Mouse (Mus musculus) liver, embryonic 14.5 days (tissue): ENCODE measurements at regions not wholly inside any gene's neighbourhood (a gene's known extent, or its start where the extent isn't known, plus 50 kb on each side); places are given as distances from the start of the nearest gene placed in this dataset.

ENCODE experiments used
- ATAC-seq: fragments of 200-750 bp; cut with Nextera tagmentation; 2 replicates; pipeline ENCODE4 v1.8.0; 2017; ENCODE audit warnings: moderate number of reproducible peaks, mild to moderate bottlenecking, moderate library complexity; ENCODE audit not compliant: insufficient read depth
- DNase-seq, 3 experiments: peaks; one replicate each; pipeline ENCODE4 v3.0.0-alpha.2; 2012 to 2013; ENCODE audit warnings: low read depth in 3 of 3, low spot score in 3 of 3
- H3K27ac ChIP-seq: fragments of 300-500 bp; sonication (generic); 2 replicates; pipeline ENCODE4 v1.5.1; 2014; ENCODE audit warnings: moderate library complexity, mild to moderate bottlenecking, control low read depth, inconsistent platforms
- H3K27me3 ChIP-seq: fragments of 300-500 bp; sonication (generic); 2 replicates; pipeline ENCODE4 v1.6.1; 2014; ENCODE audit warnings: mild to moderate bottlenecking, low read length, moderate library complexity; ENCODE audit not compliant: control insufficient read depth, insufficient read depth
- H3K36me3 ChIP-seq: fragments of 300-500 bp; sonication (generic); replicated peaks from 2 replicates; pipeline ENCODE4 v1.6.1; 2014; ENCODE audit warnings: low read depth; ENCODE audit not compliant: control insufficient read depth, insufficient read depth
- H3K4me1 ChIP-seq, 2 experiments: fragments of 200-500 bp in 1 of 2; fragments of 300-500 bp in 1 of 2; sonication (generic) in 1 of 2; replicated peaks; 2 replicates each; pipeline ENCODE4 v1.6.1; 2012 to 2014; ENCODE audit warnings: antibody characterized with exemption in 1 of 2, inconsistent platforms in 1 of 2, low read length in 1 of 2; ENCODE audit not compliant: control insufficient read depth in 2 of 2, insufficient read depth in 2 of 2
- H3K4me2 ChIP-seq: fragments of 300-500 bp; sonication (generic); 2 replicates; pipeline ENCODE4 v1.6.1; 2014; ENCODE audit warnings: low read depth, mild to moderate bottlenecking, control low read depth, moderate library complexity
- H3K4me3 ChIP-seq, 2 experiments: fragments of 200-500 bp in 1 of 2; fragments of 300-500 bp in 1 of 2; sonication (generic) in 1 of 2; 2 replicates each; pipeline ENCODE4 v1.5.1; 2012 to 2014; ENCODE audit warnings: low read depth in 2 of 2, low read length in 2 of 2, mild to moderate bottlenecking in 2 of 2, control low read depth in 1 of 2, inconsistent platforms in 1 of 2, moderate library complexity in 1 of 2; ENCODE audit not compliant: insufficient read depth in 1 of 2
- H3K9ac ChIP-seq: fragments of 300-500 bp; sonication (generic); replicated peaks from 2 replicates; pipeline ENCODE4 v1.6.1; 2014; ENCODE audit warnings: mild to moderate bottlenecking, control low read depth, moderate library complexity
- H3K9me3 ChIP-seq: fragments of 300-500 bp; sonication (generic); 2 replicates; pipeline ENCODE4 v1.6.1; 2016; ENCODE audit warnings: low read length, mixed read lengths; ENCODE audit not compliant: control insufficient read depth
- CTCF ChIP-seq: IDR thresholded peaks from 2 replicates; pipeline ENCODE4 v1.5.1; 2016; ENCODE audit warnings: antibody characterized with exemption, low read depth, control low read depth
- EP300 ChIP-seq: IDR thresholded peaks from 2 replicates; pipeline ENCODE4 v1.6.1; 2016; ENCODE audit warnings: antibody characterized with exemption, low read depth
- WGBS: fragments of 180-500 bp; shearing (Covaris S2); extraction: QIAGEN DNeasy Blood & Tissue Kit; methylation state at CpG from one replicate; pipeline ENCODE4 v1.1.7; 2014; ENCODE audit not compliant: insufficient replicate concordance; 5-methylcytosine and 5-hydroxymethylcytosine counted together

GRCm38 (mm10) chr12:57922031-57922430, 289.5 kb upstream of the Sstr1 start:
- Histone ChIP-seq H3K9ac (no peak overlapping the region), H3K27ac (no peak overlapping the region), H3K4me3 (no peak overlapping the region), H3K27me3 (no peaks in the 10 kb centered on the region), H3K36me3 (no peaks in the 10 kb centered on the region), H3K4me1 (no peaks in the 10 kb centered on the region), H3K4me2 (no peak overlapping the region), H3K9me3 (no peaks in the 10 kb centered on the region)
- ATAC-seq (no peak), DNase-seq (no peak)
- WGBS: 59% methylated on average over 1 of the region's 1 CpGs
- TF ChIP-seq EP300 (no peak), CTCF (no peak)

GRCm38 (mm10) chr12:57924422-57924821, 287.1 kb upstream of the Sstr1 start:
- no peak overlapping the region for H3K27ac ChIP-seq
- no peaks in the 10 kb centered on the region for H3K36me3 ChIP-seq
- H3K4me1 ChIP-seq: no peaks in the 10 kb centered on the region
- DNase-seq (no peak), ATAC-seq (no peak)
- no peak overlapping the region for H3K4me3 ChIP-seq
- H3K9ac ChIP-seq: no peak overlapping the region
- TF ChIP-seq EP300: no peak
- no peak overlapping the region for H3K4me2 ChIP-seq
- WGBS: 53% methylated on average over 2 of the region's 2 CpGs
- no peaks in the 10 kb centered on the region for H3K9me3 ChIP-seq
- no peaks in the 10 kb centered on the region for H3K27me3 ChIP-seq

DNA sequence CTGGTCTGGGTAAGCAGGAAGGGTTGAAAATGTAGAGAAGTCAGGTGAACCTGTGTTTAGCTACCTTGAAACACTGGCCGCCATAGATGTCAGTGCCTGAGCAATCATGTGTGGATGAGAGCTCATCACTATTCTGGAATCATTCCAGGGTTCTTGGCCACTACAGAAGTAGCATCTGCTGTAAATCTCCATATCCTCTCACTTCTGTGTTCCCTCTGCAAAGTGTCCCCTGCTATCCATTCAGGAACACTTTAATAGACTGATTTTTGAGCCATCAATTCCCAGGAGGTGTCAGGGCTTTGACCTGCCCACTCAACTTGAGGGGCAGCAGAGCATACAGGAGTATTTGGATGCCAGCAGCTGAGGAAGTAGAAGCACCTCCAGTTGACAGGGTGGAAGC, 284.7 kb upstream of the Sstr1 start:
- ATAC-seq: no peak
- no peaks in the 10 kb centered on the region for H3K36me3 ChIP-seq
- TF ChIP-seq EP300 (no peak), CTCF (no peak)

DNA sequence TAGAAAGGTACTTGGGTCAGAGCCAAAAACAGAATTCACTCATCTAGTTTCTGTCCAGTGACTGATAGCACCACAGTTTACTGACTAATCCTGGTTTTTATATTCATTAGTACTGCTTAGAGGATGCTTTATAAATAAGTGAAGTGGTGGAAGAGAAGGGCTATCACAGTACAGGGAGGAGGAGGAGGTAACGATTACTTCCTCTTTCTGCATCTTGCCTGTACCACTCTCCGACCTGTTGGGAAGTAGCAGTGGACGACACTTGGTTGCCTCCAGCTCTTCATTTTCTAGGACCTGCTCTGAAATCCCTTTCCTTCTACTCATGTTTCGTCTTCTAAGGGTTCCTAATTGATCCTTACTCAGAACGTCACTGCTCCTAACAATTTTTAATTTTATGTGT, 283.5 kb upstream of the Sstr1 start:
- Histone ChIP-seq H3K9ac (no peak overlapping the region), H3K27me3 (no peaks in the 10 kb centered on the region), H3K4me2 (no peak overlapping the region), H3K4me3 (no peak overlapping the region), H3K27ac (no peak overlapping the region), H3K9me3 (no peaks in the 10 kb centered on the region), H3K4me1 (no peaks in the 10 kb centered on the region), H3K36me3 (no peaks in the 10 kb centered on the region)
- WGBS: 47% methylated on average over 5 of the region's 5 CpGs
- ATAC-seq: no peak
- no peak for TF ChIP-seq EP300
- TF ChIP-seq CTCF: no peak
- no peak for DNase-seq

More for the DNA sequence above, 284.7 kb upstream of the Sstr1 start:
- H3K27me3 ChIP-seq: no peaks in the 10 kb centered on the region
- no peak overlapping the region for H3K4me2 ChIP-seq
- 73% methylated on average over 1 of the region's 1 CpGs for WGBS
- no peaks in the 10 kb centered on the region for H3K4me1 ChIP-seq
- no peak overlapping the region for H3K9ac ChIP-seq
- H3K9me3 ChIP-seq: no peaks in the 10 kb centered on the region
- H3K27ac ChIP-seq: no peak overlapping the region
- DNase-seq: no peak
- no peak overlapping the region for H3K4me3 ChIP-seq

DNA sequence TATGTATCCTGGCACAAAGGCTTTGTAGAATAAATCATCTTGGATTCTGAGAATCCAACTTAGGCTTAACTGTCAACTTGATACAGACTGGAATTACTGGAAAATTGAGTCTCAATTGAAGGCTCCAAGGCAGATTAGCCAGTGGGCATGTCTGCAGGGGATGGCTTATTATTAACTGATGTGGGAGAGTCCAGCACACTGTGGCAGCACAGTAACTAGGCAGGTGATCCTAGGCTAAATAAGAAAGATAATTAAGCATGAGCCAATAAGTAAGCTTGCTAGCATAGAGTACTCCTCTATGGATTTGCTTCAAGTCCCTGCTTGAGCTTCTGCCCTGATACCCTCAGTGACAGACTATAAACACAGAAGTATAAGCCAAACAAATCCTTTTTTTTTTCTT, 279.7 kb upstream of the Sstr1 start:
- no peak overlapping the region for H3K9ac ChIP-seq
- DNase-seq (no peak), ATAC-seq (no peak)
- H3K4me1 ChIP-seq: no peaks in the 10 kb centered on the region
- no peak overlapping the region for H3K4me2 ChIP-seq
- no peak overlapping the region for H3K27ac ChIP-seq
- no peaks in the 10 kb centered on the region for H3K36me3 ChIP-seq
- H3K4me3 ChIP-seq: no peak overlapping the region
- no peaks in the 10 kb centered on the region for H3K27me3 ChIP-seq
- no peak for TF ChIP-seq CTCF
- no peak for TF ChIP-seq EP300
- H3K9me3 ChIP-seq: no peaks in the 10 kb centered on the region

- Histone ChIP-seq H3K36me3 (no peaks in the 10 kb centered on the region), H3K27ac (no peak overlapping the region), H3K4me2 (no peak overlapping the region), H3K27me3 (no peaks in the 10 kb centered on the region), H3K9me3 (no peaks in the 10 kb centered on the region), H3K9ac (no peak overlapping the region), H3K4me3 (no peak overlapping the region), H3K4me1 (no peaks in the 10 kb centered on the region)
- ATAC-seq (no peak), DNase-seq (no peak)
- no peak for TF ChIP-seq EP300
- 55% methylated on average over 5 of the region's 5 CpGs for WGBS
These were observed 261.7 kb upstream of the Sstr1 start for GRCm38 (mm10) chr12:57949886-57950285.
